Mouse (Mus musculus): Measurements from ENCODE around the gene Impg2.

Gene Impg2

DNA sequence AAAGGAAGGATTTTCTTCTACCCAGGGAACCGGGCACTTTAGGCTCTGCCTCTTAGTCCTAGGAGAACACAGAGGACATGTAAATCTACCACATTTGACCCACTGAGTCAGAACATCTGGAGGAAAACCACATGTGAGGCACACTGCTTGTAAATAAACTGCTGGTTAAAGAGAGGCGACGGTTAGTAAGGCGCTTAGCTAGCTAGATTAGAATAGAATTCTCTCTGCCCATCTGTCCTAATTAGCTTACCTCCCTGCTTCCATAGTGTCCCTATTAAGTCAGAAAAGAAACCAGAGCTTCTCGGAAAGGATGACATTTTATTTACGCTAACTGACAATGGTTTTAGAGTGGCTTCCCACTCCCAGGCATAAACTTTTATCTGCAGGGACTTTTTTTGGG lies at the start of gene Impg2:
Gene Impg2, plus strand, starts transcription at position 263 of the 400 bp plus-strand sequence.
- DNase-seq: no peak

DNA sequence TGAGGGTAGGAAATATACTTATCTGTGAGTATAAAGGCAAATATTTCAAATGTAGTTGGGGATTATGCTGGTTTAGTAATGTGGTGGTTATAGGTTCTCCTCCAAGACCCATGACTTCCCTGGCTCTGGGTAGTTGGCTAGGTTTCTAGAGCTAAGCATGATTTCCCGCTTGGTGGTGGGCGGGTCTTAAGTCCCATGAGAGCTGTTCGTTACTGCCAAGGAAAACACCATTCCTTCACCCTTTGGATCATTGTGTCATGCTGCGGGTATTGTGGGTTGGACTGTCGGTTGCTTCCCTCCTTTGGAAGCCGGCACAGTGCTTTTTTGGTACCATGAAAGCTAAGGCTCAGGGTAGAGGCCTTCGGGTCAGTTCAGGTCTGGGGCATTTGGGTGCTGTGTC lies 40.6 kb upstream of the Impg2 start:
- DNase-seq: no peak

GRCm38 (mm10) chr16:56170247-56170646 lies 33.9 kb upstream of the Impg2 start:
- no peak for DNase-seq

DNA sequence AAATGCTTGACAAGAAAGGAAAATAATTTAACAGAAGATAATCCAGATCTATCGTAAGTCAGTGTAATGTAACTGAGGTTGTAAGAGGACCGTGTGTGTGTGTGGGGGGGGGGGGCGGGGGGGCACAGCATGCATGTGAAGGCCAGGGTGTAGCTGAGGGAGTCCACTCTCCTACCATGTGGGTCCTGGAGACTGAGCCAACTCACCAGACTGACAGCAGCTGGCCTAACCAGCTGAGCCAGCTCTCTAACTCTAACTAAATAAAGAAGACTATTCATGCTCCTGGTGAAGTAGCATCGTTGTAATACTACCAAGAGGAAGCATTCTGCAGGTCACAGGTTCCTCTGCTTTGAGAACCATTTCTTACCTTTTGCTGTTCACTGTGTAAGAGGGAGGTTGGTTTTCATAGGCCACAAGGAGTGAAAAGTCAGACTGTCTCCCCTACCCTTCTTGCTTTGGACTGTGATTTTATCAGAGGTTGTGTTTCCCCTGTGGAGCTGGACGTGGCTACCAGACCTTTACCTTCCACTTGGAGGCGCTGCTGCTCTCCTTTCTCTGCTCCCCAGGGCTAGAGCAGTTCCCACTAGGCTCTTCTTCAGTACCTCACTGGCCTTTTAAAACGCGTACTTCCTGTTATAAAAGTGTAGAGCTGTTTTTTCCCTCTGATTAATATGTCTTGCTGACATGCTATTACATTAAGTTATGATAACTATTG lies 28.1 kb upstream of the Impg2 start:
- no peak for DNase-seq

GRCm38 (mm10) chr16:56186863-56187262 lies 17.2 kb upstream of the Impg2 start:
- DNase-seq: no peak

- peak; percentile 11 for DNase-seq
Observed at GRCm38 (mm10) chr16:56188198-56188597, 15.9 kb upstream of the Impg2 start.

GRCm38 (mm10) chr16:56212740-56213139 lies 8.6 kb downstream of the Impg2 start:
- DNase-seq: no peak

GRCm38 (mm10) chr16:56227686-56228085 lies 23.6 kb downstream of the Impg2 start:
- DNase-seq: no peak

- DNase-seq: no peak
Observed at GRCm38 (mm10) chr16:56229455-56229854, 25.3 kb downstream of the Impg2 start.

DNA sequence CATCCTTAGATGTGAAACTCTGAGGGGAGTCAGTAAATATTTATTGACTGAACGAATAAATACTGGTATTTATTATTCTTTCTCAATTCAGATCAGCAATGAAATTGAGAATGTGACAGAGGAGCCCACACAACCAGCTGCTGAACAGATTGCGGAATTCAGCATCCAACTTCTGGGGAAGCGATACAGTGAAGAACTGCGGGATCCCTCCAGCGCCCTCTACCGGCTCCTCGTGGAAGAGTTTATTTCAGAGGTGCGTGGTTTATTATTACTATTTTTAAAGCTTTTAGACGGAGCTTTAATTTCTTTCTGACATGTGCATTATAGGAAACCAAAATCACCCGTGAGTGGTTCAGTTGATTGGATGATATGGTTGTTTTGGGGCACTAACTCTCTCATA lies 27.2 kb downstream of the Impg2 start:
- DNase-seq: no peak

DNA sequence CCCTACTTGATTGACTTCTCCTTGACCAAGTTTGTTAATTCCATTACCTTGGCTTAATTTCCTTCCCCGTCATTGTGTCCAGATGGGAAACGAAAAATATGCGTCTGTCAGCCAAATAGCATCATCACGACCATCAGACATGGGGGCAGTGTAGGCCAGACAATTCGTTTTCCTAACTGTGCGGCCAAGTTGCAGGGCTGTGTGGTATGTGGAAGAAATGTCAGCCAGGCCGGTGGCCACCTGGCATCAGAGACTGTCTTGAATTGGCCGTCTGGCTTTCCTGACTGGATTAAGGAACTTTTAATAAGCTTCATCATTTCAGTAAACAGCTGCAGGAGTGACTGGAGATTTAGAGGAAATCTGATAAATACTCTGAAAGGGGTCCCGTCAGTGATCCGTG lies 28.6 kb downstream of the Impg2 start:
- no peak for DNase-seq

- no peak for DNase-seq
Observed at GRCm38 (mm10) chr16:56246031-56246430, 41.9 kb downstream of the Impg2 start.

GRCm38 (mm10) chr16:56273917-56274316 lies 69.8 kb downstream of the Impg2 start:
- DNase-seq: no peak

DNA sequence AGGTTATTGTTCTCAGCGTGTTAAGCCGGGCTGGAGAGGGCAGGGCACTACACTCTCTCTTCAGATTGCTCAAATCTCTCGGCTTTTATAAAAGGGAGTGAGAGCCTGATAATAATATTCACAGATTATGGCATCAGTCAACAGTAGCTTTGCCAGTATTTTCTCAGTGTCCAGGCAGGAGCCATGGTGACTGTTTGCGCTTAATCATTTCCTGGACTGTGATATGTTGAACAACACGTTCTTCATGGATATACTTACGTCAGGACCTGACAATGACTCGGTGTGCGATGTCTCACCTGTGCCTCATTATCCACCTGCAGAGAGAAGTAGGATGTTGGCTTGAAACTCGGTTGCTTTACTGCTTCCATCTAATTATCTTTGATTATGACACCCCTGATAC lies 74.9 kb downstream of the Impg2 start:
- DNase-seq: no peak

DNA sequence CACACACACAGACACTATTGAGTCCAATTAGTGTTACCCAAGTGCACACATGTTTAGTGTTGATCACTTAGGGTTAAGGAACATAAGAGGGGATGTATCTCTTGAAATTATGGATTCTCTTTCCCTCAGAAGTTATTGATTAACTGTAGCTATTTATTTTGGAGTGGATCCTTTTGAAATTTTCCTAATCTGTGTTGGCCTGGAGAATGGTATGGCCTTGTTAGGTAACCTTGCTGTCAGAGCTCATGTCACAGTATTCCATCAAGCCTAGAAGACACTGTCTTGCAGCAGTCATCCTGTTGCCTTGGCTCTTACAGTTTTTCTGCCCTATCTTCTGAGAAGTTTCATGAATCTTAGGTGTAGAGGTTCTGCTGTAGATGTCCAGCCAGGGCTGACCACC lies 75.6 kb downstream of the Impg2 start:
- no peak for DNase-seq

DNA sequence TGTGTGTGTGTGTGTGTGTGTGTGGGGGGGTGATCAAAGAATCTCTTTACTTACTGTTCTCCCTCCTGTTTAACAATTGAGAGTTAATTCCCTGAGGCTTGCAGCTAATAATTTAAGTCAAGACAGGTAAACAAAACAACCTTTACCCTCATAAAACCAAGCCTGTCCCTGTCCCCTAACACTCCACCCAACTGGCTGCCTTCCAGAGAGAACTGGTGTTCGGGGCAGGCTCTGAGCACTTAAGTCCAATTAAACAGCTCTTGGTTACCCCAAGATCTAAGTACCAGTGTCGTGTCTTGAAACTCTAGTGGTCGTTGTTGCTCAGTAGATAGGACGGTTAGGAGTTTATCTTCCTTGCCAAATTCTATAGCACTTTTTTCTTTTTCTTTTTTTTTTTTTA lies 77.2 kb downstream of the Impg2 start:
- DNase-seq: no peak

DNA sequence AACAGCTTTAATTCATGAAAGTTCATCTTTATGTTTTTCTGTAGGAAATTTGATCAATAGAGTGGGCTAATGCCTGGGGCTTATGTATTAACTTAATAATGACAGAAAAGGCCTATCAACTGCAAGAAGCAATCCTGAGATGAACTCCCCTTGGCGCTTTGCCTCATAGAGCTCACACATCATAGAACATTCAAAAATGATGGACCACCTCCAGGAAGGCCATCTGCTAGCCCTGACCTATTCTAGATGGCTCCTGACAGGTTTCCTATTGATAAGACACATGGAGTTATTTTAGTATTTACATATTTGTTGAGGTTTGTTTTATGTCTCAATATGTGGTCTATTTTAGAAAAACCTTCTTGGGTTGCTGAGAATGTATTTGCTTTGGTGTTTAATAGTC lies 79.2 kb downstream of the Impg2 start:
- no peak for DNase-seq

DNA sequence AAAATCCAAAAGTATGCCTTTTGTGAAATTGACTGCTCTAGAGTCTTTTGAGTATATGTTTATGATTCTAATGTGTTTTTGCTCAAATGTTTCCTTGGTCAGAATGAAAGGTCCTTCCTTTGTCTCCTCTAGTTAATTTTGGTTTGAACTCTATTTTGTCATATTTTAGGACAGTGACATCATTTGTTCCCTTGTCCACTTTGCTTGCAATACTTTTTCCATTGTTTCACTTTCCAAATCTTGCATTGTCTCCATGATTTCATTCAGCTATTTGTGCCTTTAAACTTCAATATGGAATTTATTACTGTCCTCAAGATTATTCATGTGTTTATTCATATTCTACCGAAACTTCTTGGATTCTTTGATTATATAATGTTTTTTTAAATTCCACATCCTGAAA lies 79.8 kb downstream of the Impg2 start:
- DNase-seq: no peak

- DNase-seq: no peak
Observed at GRCm38 (mm10) chr16:56286076-56286475, 82.0 kb downstream of the Impg2 start.

DNA sequence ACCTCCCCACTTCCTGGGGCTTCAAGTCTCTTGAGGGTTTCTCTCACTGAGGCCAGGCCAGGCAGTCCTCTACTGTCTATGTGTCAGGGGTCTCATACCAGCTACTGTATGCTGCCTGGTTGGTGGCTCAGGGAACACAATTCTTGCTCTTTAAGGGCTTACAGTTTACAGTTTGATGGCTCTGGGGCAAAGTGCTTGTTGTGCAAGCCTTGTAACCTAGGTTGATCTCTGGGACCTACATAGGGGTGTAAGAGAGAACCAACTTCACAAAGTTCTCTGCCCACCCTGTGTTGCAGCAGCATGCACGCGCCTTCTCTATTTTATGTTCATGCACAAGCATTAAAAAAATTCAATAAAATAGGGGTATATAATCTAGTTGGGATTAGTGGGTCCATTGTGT lies 82.9 kb downstream of the Impg2 start:
- no peak for DNase-seq

DNA sequence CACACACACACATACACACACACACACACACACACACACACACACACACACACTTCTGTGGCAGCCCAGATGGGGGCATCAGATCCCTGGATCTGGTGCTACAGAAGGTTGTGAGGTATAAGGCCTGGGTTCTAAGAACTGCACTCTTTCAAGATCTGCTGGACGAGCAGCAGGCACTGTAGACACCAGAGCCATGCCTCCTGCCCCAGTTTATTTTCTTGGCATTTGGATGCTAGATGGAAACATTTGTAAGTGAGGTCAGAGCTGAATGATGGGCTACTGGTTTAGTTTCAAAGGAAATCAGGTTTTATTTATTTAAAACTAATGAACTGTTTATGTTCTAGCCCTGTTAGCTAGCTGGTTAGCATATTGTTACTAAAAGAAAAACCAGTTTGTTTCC lies 90.8 kb downstream of the Impg2 start:
- no peak for DNase-seq

GRCm38 (mm10) chr16:56295888-56296648 lies 92.0 kb downstream of the Impg2 start:
- DNase-seq: no peak

DNA sequence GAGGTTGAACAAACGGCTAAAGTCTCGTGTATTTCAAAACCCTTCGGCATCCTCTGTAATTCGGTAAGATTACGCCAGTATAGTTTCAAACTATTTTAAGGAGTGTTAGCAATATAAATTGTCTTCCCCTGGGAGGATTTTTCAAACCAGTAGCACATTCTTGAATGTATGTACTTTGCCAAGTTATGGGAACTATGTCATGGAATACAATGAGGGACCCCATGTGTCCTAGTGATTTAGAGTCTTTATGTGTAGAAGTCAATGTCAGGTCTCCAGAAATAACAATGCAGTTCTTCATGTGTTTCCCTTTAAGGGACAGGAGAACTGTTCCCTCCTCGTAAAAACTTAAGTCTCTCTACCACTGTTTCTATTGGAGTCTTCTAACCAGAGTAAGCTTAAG lies 94.1 kb downstream of the Impg2 start:
- DNase-seq: no peak

DNA sequence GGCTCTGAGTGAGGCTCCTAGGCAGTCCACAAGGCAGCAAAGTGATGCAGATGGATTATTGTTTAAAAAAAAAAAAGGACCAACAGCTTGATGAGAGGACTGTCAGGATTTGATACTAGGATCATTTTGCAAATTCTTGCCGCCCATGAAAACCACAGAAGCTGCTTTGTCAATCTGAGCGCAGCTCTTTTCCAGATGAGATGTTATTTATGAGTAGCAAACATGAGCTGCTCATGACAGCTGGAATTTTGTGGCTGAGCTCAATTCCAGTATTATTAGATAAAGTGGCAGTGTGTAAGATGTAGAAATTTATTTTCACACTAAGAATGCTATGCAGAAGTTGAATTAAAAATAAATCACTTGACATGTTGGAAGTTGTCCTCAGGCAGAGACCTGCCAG lies 94.7 kb downstream of the Impg2 start:
- DNase-seq: no peak

DNA sequence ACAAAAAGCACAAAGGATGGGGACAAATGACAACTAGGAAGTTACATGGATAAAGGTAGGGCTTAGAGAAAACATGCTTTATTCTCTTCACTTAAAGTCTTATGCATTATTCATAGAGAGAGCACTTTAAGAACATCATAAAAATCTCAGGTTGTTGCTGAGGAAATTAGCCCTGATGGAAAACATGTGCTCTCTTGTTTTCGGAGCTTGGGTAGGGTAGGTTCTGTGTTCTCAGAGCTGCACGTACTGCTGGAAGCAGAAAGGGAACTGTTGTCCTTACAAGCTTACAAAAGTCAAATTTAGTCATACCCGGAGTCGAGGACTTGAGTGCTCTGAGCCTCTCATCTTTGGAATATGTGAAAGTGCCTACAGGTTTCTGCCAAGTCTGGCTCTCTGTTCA lies 98.9 kb downstream of the Impg2 start:
- no peak for DNase-seq
